Mouse (Mus musculus) liver, postnatal 0 days (tissue): ENCODE measurements around the gene Abhd15. TPM values are rescaled to one million over a fixed set of nuclear protein-coding genes. Genes with fewer than 3 reads are reported as not detected.

Source experiments
- ATAC-seq: fragments of 200-750 bp; cut with Nextera tagmentation; 2 replicates; pipeline ENCODE4 v1.8.0; 2017; ENCODE audit warnings: mild to moderate bottlenecking, moderate library complexity
- DNase-seq: peaks from one replicate; pipeline ENCODE4 v3.0.0-alpha.2; 2016
- H3K27ac ChIP-seq: fragments of 300-500 bp; sonication (generic); 2 replicates; pipeline ENCODE4 v1.5.1; 2014; ENCODE audit warnings: antibody characterized with exemption, moderate library complexity, mild to moderate bottlenecking, low read depth
- H3K27me3 ChIP-seq: fragments of 300-500 bp; sonication (generic); 2 replicates; pipeline ENCODE4 v1.6.1; 2014; ENCODE audit warnings: low read length, control low read depth, mixed read lengths; ENCODE audit not compliant: insufficient read depth
- H3K36me3 ChIP-seq: fragments of 300-500 bp; sonication (generic); replicated peaks from 2 replicates; pipeline ENCODE4 v1.6.1; 2014; ENCODE audit warnings: mild to moderate bottlenecking, control low read depth, low read length, moderate library complexity, mixed read lengths; ENCODE audit not compliant: insufficient read depth
- H3K4me1 ChIP-seq: fragments of 300-500 bp; sonication (generic); 2 replicates; pipeline ENCODE4 v1.6.1; 2014; ENCODE audit warnings: antibody characterized with exemption, mild to moderate bottlenecking, control low read depth; ENCODE audit not compliant: insufficient read depth
- H3K4me2 ChIP-seq: fragments of 300-500 bp; sonication (generic); 2 replicates; pipeline ENCODE4 v1.6.1; 2014; ENCODE audit warnings: low read depth, mild to moderate bottlenecking, low read length, moderate library complexity, mixed read lengths
- H3K4me3 ChIP-seq: fragments of 300-500 bp; sonication (generic); 2 replicates; pipeline ENCODE4 v1.5.1; 2014; ENCODE audit warnings: low read depth, low read length
- H3K9ac ChIP-seq: fragments of 300-500 bp; sonication (generic); replicated peaks from 2 replicates; pipeline ENCODE4 v1.6.1; 2014; ENCODE audit warnings: mild to moderate bottlenecking, moderate library complexity
- H3K9me3 ChIP-seq: fragments of 300-500 bp; sonication (generic); 2 replicates; pipeline ENCODE4 v1.6.1; 2016; ENCODE audit warnings: mild to moderate bottlenecking, control low read depth, low read length, mixed read lengths
- CTCF ChIP-seq: sonication (generic); IDR thresholded peaks from 2 replicates; pipeline ENCODE4 v1.5.1; 2016; ENCODE audit warnings: antibody characterized with exemption, low read depth
- EP300 ChIP-seq: IDR thresholded peaks from 2 replicates; pipeline ENCODE4 v1.6.1; 2016; ENCODE audit warnings: antibody characterized with exemption, low read depth, mild to moderate bottlenecking
- WGBS: fragments of 180-500 bp; shearing (Covaris S2); extraction: QIAGEN DNeasy Blood & Tissue Kit; methylation state at CpG from one replicate; pipeline ENCODE4 v1.1.7; 2014; ENCODE audit not compliant: insufficient replicate concordance; 5-methylcytosine and 5-hydroxymethylcytosine counted together
- polyA plus RNA-seq: library from polyadenylated mRNA; unstranded; fragments of >200 nt; fragmentation: Nextera tagmentation; extraction: Ambion mirVana; gene quantifications from 2 replicates; pipeline ENCODE4 v1.2.1, GENCODE M21; 2015

The Abhd15 gene
- 16.2 and 18.5 TPM in 2 replicates for polyA plus RNA-seq

DNA sequence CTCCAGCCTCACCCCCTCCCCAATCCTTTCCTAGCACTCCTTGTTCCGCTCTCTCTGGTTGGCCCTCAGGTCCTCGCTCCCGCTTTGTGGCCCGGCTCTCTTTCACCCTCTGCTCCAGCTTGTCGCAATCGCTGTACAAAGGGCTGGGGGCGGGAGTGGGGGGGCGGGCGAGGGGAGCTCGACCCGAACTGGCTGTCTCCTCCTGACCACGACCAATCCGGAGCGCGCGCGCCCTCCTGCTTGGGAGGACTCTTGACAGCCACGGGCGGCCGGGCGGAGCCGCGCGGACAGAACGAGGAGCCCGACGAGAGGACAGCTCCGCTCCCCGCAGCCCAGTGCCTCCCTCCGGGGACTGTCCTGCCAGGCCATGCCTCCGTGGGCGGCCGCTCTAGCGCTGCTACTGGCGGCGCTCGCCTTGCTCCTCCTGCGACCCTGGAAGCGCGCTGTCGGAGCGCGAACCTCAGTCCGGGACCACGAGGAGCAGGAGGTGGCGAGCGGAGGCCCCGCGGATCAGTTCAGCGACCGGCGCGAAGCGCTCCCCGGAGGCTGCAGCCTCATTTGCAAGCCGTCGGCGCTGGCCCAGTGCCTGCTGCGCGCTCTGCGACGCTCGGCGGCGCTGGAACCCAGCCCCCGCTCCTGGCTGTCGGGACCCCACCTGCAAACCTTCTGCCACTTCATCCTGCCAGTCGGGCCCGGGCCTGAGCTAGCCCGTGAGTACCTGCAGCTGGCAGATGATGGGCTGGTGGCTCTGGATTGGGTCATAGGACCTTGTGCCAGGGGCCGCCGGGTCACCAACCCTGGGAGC lies at the start of gene Abhd15:
Gene Abhd15, plus strand, starts transcription at position 290 of the 805 bp plus-strand sequence.
- WGBS, result 1% methylated on average over 67 of the region's 72 CpGs
- Histone ChIP-seq H3K36me3 (no peaks in the 10 kb centered on the region), H3K9ac (peak within 1 kb of the TSS; percentile 68), H3K9me3 (no peaks in the 10 kb centered on the region), H3K4me3 (peak within 1 kb of the TSS; percentile 60), H3K4me1 (peaks cover 54% of the 10 kb centered on the region), H3K27ac (peak within 1 kb of the TSS; percentile 94), H3K4me2 (peak within 1 kb of the TSS; percentile 82), H3K27me3 (peaks cover 18% of the 10 kb centered on the region)
- ATAC-seq, result peak; percentile 76
- TF ChIP-seq EP300 (peak; percentile 70), CTCF (0 out of 2 replicates have a peak, but pooled peaks have one; percentile 23)
- DNase-seq, result peak; percentile 90

DNA sequence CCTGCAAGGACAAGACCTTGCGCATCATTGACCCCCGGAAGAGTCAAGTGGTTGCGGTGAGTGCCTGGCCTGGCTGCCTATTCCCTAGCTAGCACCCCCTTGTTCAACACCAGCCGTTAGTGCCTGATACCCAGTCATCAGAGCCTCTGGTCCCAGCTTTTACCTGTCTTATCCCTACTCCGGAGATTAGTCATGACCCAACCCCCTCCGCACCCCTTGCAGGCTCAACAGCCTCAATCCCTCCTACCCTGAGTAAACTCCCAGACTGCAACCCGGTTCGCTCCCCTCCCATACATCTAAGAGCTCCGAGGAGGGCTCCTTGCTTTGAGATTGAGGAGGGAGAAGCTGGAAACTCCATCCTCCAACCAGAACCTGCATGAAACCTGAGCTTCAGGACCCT lies 48.4 kb upstream of the Abhd15 start:
- DNase-seq, result no peak
- WGBS, result 39% methylated on average over 9 of the region's 9 CpGs
- TF ChIP-seq EP300 (no peak), CTCF (no peak)
- Histone ChIP-seq H3K36me3 (no peaks in the 10 kb centered on the region), H3K9me3 (no peaks in the 10 kb centered on the region), H3K4me3 (no peak overlapping the region), H3K27me3 (peaks cover 57% of the 10 kb centered on the region), H3K4me2 (no peak overlapping the region), H3K9ac (no peak overlapping the region), H3K27ac (no peak overlapping the region), H3K4me1 (peaks cover 18% of the 10 kb centered on the region)
- ATAC-seq, result no peak

DNA sequence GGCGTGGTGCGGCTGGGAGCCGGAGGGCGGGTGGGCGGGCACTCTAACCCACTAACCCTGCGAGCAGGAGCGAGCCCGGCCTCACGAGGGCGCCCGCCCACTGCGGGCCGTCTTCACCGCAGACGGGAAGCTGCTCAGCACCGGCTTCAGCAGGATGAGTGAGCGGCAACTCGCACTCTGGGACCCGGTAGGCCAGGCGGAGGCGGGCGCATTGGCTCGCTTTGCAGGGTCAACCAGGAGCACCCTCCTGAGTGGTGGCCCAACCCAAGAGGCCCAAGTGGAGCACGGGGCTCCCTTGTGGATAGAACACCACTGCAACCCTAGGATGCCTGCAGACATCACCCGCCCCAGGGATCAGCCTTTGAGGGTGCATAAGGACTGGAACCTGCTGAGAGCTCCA lies 47.8 kb upstream of the Abhd15 start:
- Histone ChIP-seq H3K36me3 (no peaks in the 10 kb centered on the region), H3K27me3 (peaks cover 51% of the 10 kb centered on the region), H3K9me3 (no peaks in the 10 kb centered on the region), H3K27ac (no peak overlapping the region), H3K9ac (no peak overlapping the region), H3K4me2 (peak overlapping the region; percentile 49; the same call in 1 of the 2 replicates), H3K4me3 (0 out of 2 replicates have a peak overlapping the region, but pooled peaks have one; percentile 10), H3K4me1 (peaks cover 13% of the 10 kb centered on the region)
- DNase-seq (peak; percentile 83), ATAC-seq (peak; percentile 70)
- WGBS, result 2% methylated on average over 25 of the region's 25 CpGs
- TF ChIP-seq CTCF (peak; percentile 76), EP300 (no peak)

DNA sequence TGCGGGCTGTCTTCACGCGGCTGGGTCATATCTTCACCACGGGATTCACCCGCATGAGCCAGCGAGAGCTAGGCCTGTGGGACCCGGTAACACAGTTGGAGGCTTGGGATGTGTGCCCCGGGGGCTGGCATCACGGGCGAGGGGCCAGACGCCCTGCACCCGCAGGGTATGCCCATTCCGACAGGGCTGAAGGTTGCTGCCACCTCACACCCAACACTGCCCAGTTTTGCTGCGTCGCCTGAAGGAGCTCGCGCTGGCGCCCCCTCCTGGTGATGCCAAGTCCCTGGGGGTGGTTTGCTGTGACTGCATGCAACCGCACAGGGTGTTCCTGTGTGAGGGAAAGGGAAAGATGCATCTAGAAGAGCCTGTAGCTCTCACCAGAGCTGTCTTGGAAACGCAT lies 47.1 kb upstream of the Abhd15 start:
- Histone ChIP-seq H3K4me2 (peak overlapping the region; percentile 49), H3K27me3 (peaks cover 45% of the 10 kb centered on the region), H3K27ac (no peak overlapping the region), H3K9ac (no peak overlapping the region), H3K4me1 (peaks cover 7% of the 10 kb centered on the region), H3K4me3 (no peak overlapping the region), H3K36me3 (no peaks in the 10 kb centered on the region), H3K9me3 (no peaks in the 10 kb centered on the region)
- ATAC-seq (0 out of 2 replicates have a peak, but pooled peaks have one; percentile 28), DNase-seq (peak; percentile 86)
- 9% methylated on average over 20 of the region's 20 CpGs for WGBS
- TF ChIP-seq CTCF (peak; percentile 88), EP300 (no peak)

DNA sequence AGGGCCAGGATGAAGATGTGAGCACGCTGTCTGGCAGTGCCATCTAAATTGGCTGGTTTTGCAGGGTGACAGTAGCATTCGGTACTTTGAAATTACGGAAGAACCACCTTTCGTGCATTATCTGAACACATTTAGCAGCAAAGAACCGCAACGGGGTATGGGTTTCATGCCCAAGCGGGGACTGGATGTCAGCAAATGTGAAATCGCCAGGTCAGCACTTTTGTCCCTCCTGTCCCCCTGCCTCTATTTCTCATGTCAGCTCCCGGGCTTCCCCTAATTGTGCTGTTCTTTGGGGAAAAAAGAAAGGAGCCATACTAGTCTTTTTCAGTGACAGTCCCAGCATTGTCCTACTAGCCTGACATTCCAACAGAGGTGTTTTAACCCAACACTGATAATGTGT lies 46.5 kb upstream of the Abhd15 start:
- no peak overlapping the region for H3K4me3 ChIP-seq
- TF ChIP-seq EP300 (no peak), CTCF (no peak)
- peaks cover 7% of the 10 kb centered on the region for H3K4me1 ChIP-seq
- ATAC-seq (no peak), DNase-seq (no peak)
- peaks cover 39% of the 10 kb centered on the region for H3K27me3 ChIP-seq
- 81% methylated on average over 9 of the region's 9 CpGs for WGBS
- H3K9me3 ChIP-seq, result no peaks in the 10 kb centered on the region
- H3K4me2 ChIP-seq, result no peak overlapping the region
- no peak overlapping the region for H3K27ac ChIP-seq
- no peak overlapping the region for H3K9ac ChIP-seq
- H3K36me3 ChIP-seq, result no peaks in the 10 kb centered on the region

DNA sequence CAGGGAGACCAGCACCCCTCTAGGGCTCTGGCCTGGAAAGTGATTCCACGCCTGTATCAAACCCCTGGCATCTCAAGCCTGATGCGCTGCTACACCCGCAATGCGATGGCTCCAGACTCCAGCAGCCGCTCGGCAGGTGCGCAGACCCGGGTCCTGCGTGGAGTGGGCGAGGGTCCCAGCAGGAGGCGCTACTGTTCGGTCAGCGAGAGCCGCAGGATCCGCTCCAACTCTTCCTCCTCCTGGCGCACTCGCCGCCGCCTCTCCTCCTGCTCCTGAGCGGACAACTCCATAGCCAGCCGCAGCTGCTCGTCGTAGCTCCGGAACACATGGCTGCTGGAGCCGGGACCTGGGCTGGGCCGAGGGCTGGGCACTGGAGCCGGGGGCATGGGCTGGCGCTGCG lies 43.5 kb upstream of the Abhd15 start:
- WGBS, result 83% methylated on average over 29 of the region's 29 CpGs
- Histone ChIP-seq H3K36me3 (no peaks in the 10 kb centered on the region), H3K4me3 (no peak overlapping the region), H3K27ac (no peak overlapping the region), H3K4me1 (peaks cover 7% of the 10 kb centered on the region), H3K4me2 (no peak overlapping the region), H3K27me3 (peaks cover 13% of the 10 kb centered on the region), H3K9me3 (no peaks in the 10 kb centered on the region), H3K9ac (no peak overlapping the region)
- no peak for TF ChIP-seq EP300
- ATAC-seq (no peak), DNase-seq (no peak)
